Mouse (Mus musculus): ENCODE data around the gene Gga2. TPM values are rescaled to one million over a fixed set of nuclear protein-coding genes. Genes with fewer than 3 reads are reported as not detected.
A peak's percentile ranks its signal among the peaks of the same experiment; 100 is the strongest.

Gga2 gene
- polyA plus RNA-seq, 1 experiment: 235 TPM

- TF ChIP-seq GATA1 (IDR thresholded peaks at IDR 0.05; ENCODE audit: low read length): no peak
Measured at GRCm38 (mm10) chr7:122020273-122020666, 752 bp downstream of the Gga2 start.

GRCm38 (mm10) chr7:122018978-122019377, 2.0 kb downstream of the Gga2 start:
- TF ChIP-seq GATA1 (IDR thresholded peaks at IDR 0.05; ENCODE audit: low read length): no peak

- no peak for TF ChIP-seq GATA1 (IDR thresholded peaks at IDR 0.05; ENCODE audit: low read length)
Measured at GRCm38 (mm10) chr7:122018247-122018646, 2.8 kb downstream of the Gga2 start.

GRCm38 (mm10) chr7:122015734-122016133, 5.3 kb downstream of the Gga2 start:
- no peak for TF ChIP-seq GATA1 (IDR thresholded peaks at IDR 0.05; ENCODE audit: low read length)

GRCm38 (mm10) chr7:122015105-122015504, 5.9 kb downstream of the Gga2 start:
- TF ChIP-seq GATA1 (IDR thresholded peaks at IDR 0.05; ENCODE audit: low read length): no peak

- no peak for TF ChIP-seq GATA1 (IDR thresholded peaks at IDR 0.05; ENCODE audit: low read length)
Measured at GRCm38 (mm10) chr7:122012949-122013348, 8.1 kb downstream of the Gga2 start.

- TF ChIP-seq GATA1 (IDR thresholded peaks at IDR 0.05; ENCODE audit: low read length): no peak
Measured at GRCm38 (mm10) chr7:122012370-122012769, 8.7 kb downstream of the Gga2 start.

GRCm38 (mm10) chr7:122000396-122000795, 20.6 kb downstream of the Gga2 start:
- TF ChIP-seq GATA1 (IDR thresholded peaks at IDR 0.05; ENCODE audit: low read length): no peak

- TF ChIP-seq GATA1 (IDR thresholded peaks at IDR 0.05; ENCODE audit: low read length): no peak
Measured at GRCm38 (mm10) chr7:121995961-121996360, 25.1 kb downstream of the Gga2 start.

- TF ChIP-seq GATA1 (IDR thresholded peaks at IDR 0.05; ENCODE audit: low read length): no peak
Measured at GRCm38 (mm10) chr7:121981307-121981871, 39.6 kb downstream of the Gga2 start, which contains the start of gene Cog7. Gene Cog7, minus strand, starts transcription at chr7:121981711.

- TF ChIP-seq GATA1 (IDR thresholded peaks at IDR 0.05; ENCODE audit: low read length): no peak
Measured at GRCm38 (mm10) chr7:121975031-121975430, 46.0 kb downstream of the Gga2 start.

- no peak for TF ChIP-seq GATA1 (IDR thresholded peaks at IDR 0.05; ENCODE audit: low read length)
Measured at GRCm38 (mm10) chr7:121971698-121972097, 49.3 kb downstream of the Gga2 start.

- no peak for TF ChIP-seq GATA1 (IDR thresholded peaks at IDR 0.05; ENCODE audit: low read length)
Measured at GRCm38 (mm10) chr7:121970250-121970649, 50.8 kb downstream of the Gga2 start.

GRCm38 (mm10) chr7:121968816-121969215, 52.2 kb downstream of the Gga2 start:
- TF ChIP-seq GATA1 (IDR thresholded peaks at IDR 0.05; ENCODE audit: low read length): no peak

GRCm38 (mm10) chr7:121968242-121968641, 52.8 kb downstream of the Gga2 start:
- peak; percentile 56 for TF ChIP-seq GATA1 (IDR thresholded peaks at IDR 0.05; ENCODE audit: low read length)

GRCm38 (mm10) chr7:121966169-121966568, 54.9 kb downstream of the Gga2 start:
- no peak for TF ChIP-seq GATA1 (IDR thresholded peaks at IDR 0.05; ENCODE audit: low read length)

- TF ChIP-seq GATA1 (IDR thresholded peaks at IDR 0.05; ENCODE audit: low read length): no peak
Measured at GRCm38 (mm10) chr7:121963883-121964398, 57.1 kb downstream of the Gga2 start.

GRCm38 (mm10) chr7:121962571-121962959, 58.5 kb downstream of the Gga2 start:
- no peak for TF ChIP-seq GATA1 (IDR thresholded peaks at IDR 0.05; ENCODE audit: low read length)
